Mouse (Mus musculus) erythroblast, embryonic 14.5 days (primary cell): ENCODE results near the gene Pip5k1c.

Source experiments
- GATA1 ChIP-seq: IDR thresholded peaks from 2 replicates; pipeline ENCODE4 v1.6.1; 2012; ENCODE audit warnings: low read length, inconsistent platforms, mixed read lengths
- TAL1 ChIP-seq: IDR thresholded peaks from 3 replicates; pipeline ENCODE4 v1.6.1; 2012; ENCODE audit warnings: low read length, inconsistent platforms, mixed read lengths

- no peak for TF ChIP-seq GATA1
- TF ChIP-seq TAL1 = no peak
Measured at GRCm38 (mm10) chr10:81286586-81286985, 6.2 kb upstream of the Pip5k1c start.
